Mouse (Mus musculus) G1E (cell line): ENCODE results near the gene Caln1. TPM values are rescaled to one million over a fixed set of nuclear protein-coding genes. Genes with fewer than 3 reads are reported as not detected.

Source experiments
- ATAC-seq: 2 replicates; pipeline ENCODE4 v1.8.0; 2016; ENCODE audit warnings: mild to moderate bottlenecking; ENCODE audit not compliant: insufficient number of reproducible peaks, poor library complexity, low FRiP score, severe bottlenecking; ENCODE audit errors: extremely low read depth
- DNase-seq: peaks from one replicate; pipeline ENCODE4 v3.0.0; 2012; ENCODE audit warnings: low spot score
- H3K27me3 ChIP-seq: 2 replicates; pipeline ENCODE4 v1.6.1; 2012; ENCODE audit warnings: mild to moderate bottlenecking, low read length, inconsistent platforms; ENCODE audit not compliant: insufficient read depth
- H3K36me3 ChIP-seq: replicated peaks from 2 replicates; pipeline ENCODE3; 2012; ENCODE audit warnings: mild to moderate bottlenecking, inconsistent platforms
- H3K4me1 ChIP-seq: 2 replicates; pipeline ENCODE4 v1.6.1; 2012; ENCODE audit warnings: low read depth, low read length, inconsistent platforms, mixed read lengths; ENCODE audit not compliant: insufficient read depth
- H3K4me3 ChIP-seq: 2 replicates; pipeline ENCODE4 v1.5.1; 2012; ENCODE audit warnings: low read depth, mild to moderate bottlenecking, inconsistent platforms, low read length, moderate library complexity, mixed read lengths
- H3K9me3 ChIP-seq: replicated peaks from 2 replicates; pipeline ENCODE4 v1.6.1; 2012; ENCODE audit warnings: inconsistent platforms
- CTCF ChIP-seq: IDR thresholded peaks from 2 replicates; pipeline ENCODE4 v1.5.1; 2012; ENCODE audit warnings: low read depth, low read length, inconsistent platforms, mixed read lengths
- GATA1 ChIP-seq: IDR thresholded peaks from 2 replicates; pipeline ENCODE4 v1.6.1; 2012; ENCODE audit warnings: borderline replicate concordance, low read length, inconsistent platforms, mixed read lengths
- GATA2 ChIP-seq: IDR thresholded peaks from 2 replicates; pipeline ENCODE4 v1.6.1; 2012; ENCODE audit warnings: low read depth, low read length, inconsistent platforms, borderline replicate concordance
- POLR2AphosphoS5 ChIP-seq: IDR thresholded peaks from 2 replicates; pipeline ENCODE4 v1.6.1; 2012; ENCODE audit warnings: low read depth, low read length, inconsistent platforms; ENCODE audit not compliant: insufficient replicate concordance
- TAL1 ChIP-seq: conservative IDR thresholded peaks from 2 replicates; pipeline ENCODE4 v1.6.1; 2012; ENCODE audit warnings: low read depth, low read length, inconsistent platforms, mixed read lengths
- polyA plus RNA-seq: library from polyadenylated mRNA; stranded (reverse); fragments of >175 nt; gene quantifications from 2 replicates; pipeline ENCODE4 v1.2.3, GENCODE M21; 2012
- total RNA-seq, 2 experiments: library from RNA; stranded (forward) in 1 of 2; stranded (reverse) in 1 of 2; fragments of 200-1000 nt in 1 of 2; fragments of >200 nt in 1 of 2; fragmentation: Nextera tagmentation in 1 of 2; gene quantifications; 2 replicates each; pipeline ENCODE4 v1.2.3; 2014 to 2017

Caln1 gene
- total and polyA plus RNA-seq, 3 experiments: 0.11 TPM; not detected in 2

DNA sequence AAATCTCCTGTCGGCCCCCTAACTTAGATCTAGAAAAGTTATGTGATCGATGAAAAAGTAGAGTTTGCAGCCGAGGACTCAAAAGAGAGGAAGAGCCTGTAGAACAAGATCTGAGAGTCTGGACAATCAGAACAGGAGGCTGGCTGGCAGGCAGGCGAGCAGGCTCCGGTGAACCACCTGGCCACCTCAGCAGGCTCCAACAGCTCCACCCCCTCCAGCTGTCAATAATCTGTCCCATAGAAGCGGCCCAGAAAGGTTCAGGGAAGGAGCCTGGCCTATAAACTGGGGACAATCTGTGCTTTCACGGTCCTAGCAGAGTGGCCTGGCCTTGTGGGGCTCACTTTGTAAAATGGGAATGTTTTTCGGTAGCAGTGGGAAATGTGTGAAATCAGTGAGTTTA is 501.8 kb downstream of the Caln1 start:
- H3K27me3 ChIP-seq: no peaks in the 10 kb centered on the region
- no peaks in the 10 kb centered on the region for H3K4me1 ChIP-seq
- ATAC-seq (no peak), DNase-seq (no peak)
- peaks cover 64% of the 10 kb centered on the region for H3K9me3 ChIP-seq
- no peaks in the 10 kb centered on the region for H3K36me3 ChIP-seq
- TF ChIP-seq CTCF: no peak
- no peak for TF ChIP-seq POLR2AphosphoS5
- no peak for TF ChIP-seq GATA2
- no peak for TF ChIP-seq GATA1
- TF ChIP-seq TAL1: no peak
- H3K4me3 ChIP-seq: no peak overlapping the region

DNA sequence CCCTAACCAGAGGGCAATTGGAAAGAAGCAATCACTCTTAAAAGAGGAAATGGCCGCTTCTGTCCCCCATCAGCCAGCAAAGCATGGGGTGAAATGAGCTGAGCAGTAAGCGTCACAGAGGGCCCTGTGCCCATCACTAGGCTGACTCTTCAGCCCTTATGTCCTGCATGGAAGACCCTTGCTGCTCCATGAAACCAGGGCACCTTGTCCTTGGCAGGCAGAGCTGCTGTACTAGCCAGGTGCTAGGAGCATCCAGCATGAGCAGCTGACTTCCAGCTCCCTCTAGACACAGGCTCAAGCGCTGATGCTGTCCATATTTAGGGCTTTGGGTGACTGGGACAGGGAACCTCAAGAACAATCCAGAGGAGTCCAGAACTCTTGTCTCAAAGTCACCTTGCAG is 506.1 kb downstream of the Caln1 start:
- Histone ChIP-seq H3K4me3 (no peak overlapping the region), H3K27me3 (no peaks in the 10 kb centered on the region), H3K9me3 (peaks cover 81% of the 10 kb centered on the region), H3K36me3 (no peaks in the 10 kb centered on the region), H3K4me1 (no peaks in the 10 kb centered on the region)
- no peak for TF ChIP-seq GATA2
- no peak for TF ChIP-seq TAL1
- no peak for TF ChIP-seq CTCF
- no peak for TF ChIP-seq GATA1
- no peak for TF ChIP-seq POLR2AphosphoS5
- DNase-seq (no peak), ATAC-seq (no peak)

DNA sequence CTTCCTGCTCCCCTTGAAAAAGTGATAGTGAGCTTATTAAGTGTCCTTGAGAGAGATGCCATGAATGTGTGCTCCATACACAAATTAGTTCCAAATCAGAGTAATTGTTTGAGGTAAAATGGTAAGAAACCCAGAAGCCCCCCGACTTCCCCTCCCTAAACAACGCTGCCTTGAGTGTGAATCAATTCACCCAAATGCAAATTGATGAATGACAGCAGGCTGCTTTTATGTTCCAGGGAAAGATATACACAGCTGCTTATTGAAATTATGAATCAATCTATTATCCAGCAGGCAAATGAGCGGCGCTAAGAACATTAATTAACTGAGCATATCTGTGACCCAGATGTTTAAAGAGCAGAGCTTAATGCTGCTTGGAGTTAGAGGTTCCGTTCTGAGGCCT is 511.1 kb downstream of the Caln1 start:
- no peaks in the 10 kb centered on the region for H3K4me1 ChIP-seq
- no peaks in the 10 kb centered on the region for H3K27me3 ChIP-seq
- TF ChIP-seq POLR2AphosphoS5: no peak
- no peaks in the 10 kb centered on the region for H3K36me3 ChIP-seq
- DNase-seq (no peak), ATAC-seq (no peak)
- no peak overlapping the region for H3K4me3 ChIP-seq
- H3K9me3 ChIP-seq: peaks cover 67% of the 10 kb centered on the region

DNA sequence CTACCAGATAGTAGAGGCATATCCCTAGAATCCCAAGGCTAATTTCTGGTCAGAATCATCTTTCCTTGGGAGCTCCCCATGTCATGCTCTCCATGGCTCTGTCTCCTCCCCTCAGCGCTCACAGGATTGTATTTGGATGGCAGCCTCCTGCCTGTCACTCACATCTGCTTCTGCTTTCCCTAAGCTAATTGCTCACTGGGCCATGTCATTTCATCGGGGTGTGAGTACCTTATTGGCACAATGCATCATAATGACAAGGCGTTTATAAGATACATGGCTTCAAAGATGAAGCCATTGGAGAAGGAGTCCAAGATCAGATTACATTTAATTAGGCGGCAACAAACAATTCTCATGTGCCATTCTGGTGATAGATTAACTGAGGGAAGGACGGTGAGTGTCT is 522.5 kb downstream of the Caln1 start:
- H3K4me3 ChIP-seq: no peak overlapping the region
- no peaks in the 10 kb centered on the region for H3K4me1 ChIP-seq
- no peak for TF ChIP-seq GATA2
- TF ChIP-seq CTCF: no peak
- no peak for TF ChIP-seq POLR2AphosphoS5
- TF ChIP-seq GATA1: no peak
- TF ChIP-seq TAL1: no peak
- no peak for DNase-seq
- no peaks in the 10 kb centered on the region for H3K36me3 ChIP-seq
- H3K27me3 ChIP-seq: no peaks in the 10 kb centered on the region
- peaks cover 67% of the 10 kb centered on the region for H3K9me3 ChIP-seq
- no peak for ATAC-seq

DNA sequence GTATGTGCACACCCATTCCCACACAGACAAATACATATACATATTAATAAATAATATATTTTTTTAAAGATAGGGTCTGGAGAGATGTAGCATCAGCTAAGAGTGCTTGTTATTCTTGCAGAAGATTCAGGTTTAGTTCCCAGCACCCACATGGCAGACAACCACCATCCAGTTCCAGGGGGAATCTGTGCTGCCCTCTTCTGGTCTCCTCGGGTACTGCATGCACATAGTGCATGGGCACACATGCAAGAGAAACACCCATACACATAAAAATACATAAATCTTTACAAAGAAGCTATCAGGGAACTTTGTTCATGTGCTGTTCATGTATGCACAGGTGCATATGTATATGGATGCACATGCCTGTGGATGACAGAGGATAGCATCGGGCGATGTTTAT is 526.7 kb downstream of the Caln1 start:
- no peak for DNase-seq
- no peaks in the 10 kb centered on the region for H3K36me3 ChIP-seq

More for the DNA sequence above, 526.7 kb downstream of the Caln1 start:
- H3K4me3 ChIP-seq: no peak overlapping the region
- H3K27me3 ChIP-seq: no peaks in the 10 kb centered on the region
- ATAC-seq: no peak
- H3K4me1 ChIP-seq: no peaks in the 10 kb centered on the region
- TF ChIP-seq TAL1 (no peak), GATA2 (no peak), GATA1 (no peak), POLR2AphosphoS5 (no peak), CTCF (no peak)
- H3K9me3 ChIP-seq: peaks cover 66% of the 10 kb centered on the region

Other genes starting within 250 kb of the Caln1 start
- 5.0 and 6.9 TPM in 2 replicates for gene Kctd7, start 224.6 kb upstream of the Caln1 start, total RNA-seq (2014; fragmentation: Nextera tagmentation)
- gene Kctd7, start 224.6 kb upstream of the Caln1 start, total RNA-seq (2017): 10.2 and 10.3 TPM in 2 replicates
- 7.8 and 10.3 TPM in 2 replicates for gene Kctd7, start 224.6 kb upstream of the Caln1 start, polyA plus RNA-seq
- 44.0 and 48.2 TPM in 2 replicates for gene Rabgef1, start 197.7 kb upstream of the Caln1 start, total RNA-seq (2014; fragmentation: Nextera tagmentation)
- 52.9 and 80.4 TPM in 2 replicates for gene Rabgef1, start 197.7 kb upstream of the Caln1 start, total RNA-seq (2017)
- 18.5 and 23.4 TPM in 2 replicates for gene Rabgef1, start 197.7 kb upstream of the Caln1 start, polyA plus RNA-seq
- gene Tmem248, start 152.4 kb upstream of the Caln1 start, total RNA-seq (2014; fragmentation: Nextera tagmentation): 62.4 and 63.5 TPM in 2 replicates
- gene Tmem248, start 152.4 kb upstream of the Caln1 start, total RNA-seq (2017): 39.4 and 40.6 TPM in 2 replicates
- gene Tmem248, start 152.4 kb upstream of the Caln1 start, polyA plus RNA-seq: 27.3 and 34.6 TPM in 2 replicates
- gene Sbds, start 113.9 kb upstream of the Caln1 start, total RNA-seq (2014; fragmentation: Nextera tagmentation): 112 and 123 TPM in 2 replicates
- 76.1 and 91.8 TPM in 2 replicates for gene Sbds, start 113.9 kb upstream of the Caln1 start, total RNA-seq (2017)
- 18.9 and 28.1 TPM in 2 replicates for gene Sbds, start 113.9 kb upstream of the Caln1 start, polyA plus RNA-seq
- 27.2 and 29.0 TPM in 2 replicates for gene Tyw1, start 113.8 kb upstream of the Caln1 start, total RNA-seq (2014; fragmentation: Nextera tagmentation)
- gene Tyw1, start 113.8 kb upstream of the Caln1 start, total RNA-seq (2017): 26.3 and 26.7 TPM in 2 replicates
- gene Tyw1, start 113.8 kb upstream of the Caln1 start, polyA plus RNA-seq: 6.5 and 6.7 TPM in 2 replicates
- gene A330070K13Rik, start 15.2 kb downstream of the Caln1 start, total RNA-seq (2014; fragmentation: Nextera tagmentation): not detected in 2 replicates
- gene A330070K13Rik, start 15.2 kb downstream of the Caln1 start, total RNA-seq (2017): not detected in 2 replicates
- not detected in 2 replicates for gene A330070K13Rik, start 15.2 kb downstream of the Caln1 start, polyA plus RNA-seq